Mouse (Mus musculus) intestine, embryonic 16.5 days (tissue): ENCODE data around the gene Nav2. TPM values are rescaled to one million over a fixed set of nuclear protein-coding genes. Genes with fewer than 3 reads are reported as not detected.

Experiments
- ATAC-seq: fragments of 200-750 bp; cut with Nextera tagmentation; 2 replicates; pipeline ENCODE4 v1.8.0; 2017; ENCODE audit warnings: moderate TSS enrichment, moderate library complexity
- H3K27ac ChIP-seq: fragments of 300-500 bp; sonication (generic); 2 replicates; pipeline ENCODE4 v1.5.1; 2014; ENCODE audit warnings: mild to moderate bottlenecking, low read length
- H3K27me3 ChIP-seq: fragments of 300-500 bp; sonication (generic); replicated peaks from 2 replicates; pipeline ENCODE4 v1.6.1; 2014; ENCODE audit warnings: low read length, control low read depth, mixed read lengths; ENCODE audit not compliant: control insufficient read depth, insufficient read depth
- H3K36me3 ChIP-seq: fragments of 300-500 bp; sonication (generic); 2 replicates; pipeline ENCODE4 v1.6.1; 2014; ENCODE audit warnings: low read length, control low read depth; ENCODE audit not compliant: control insufficient read depth, insufficient read depth
- H3K4me1 ChIP-seq: fragments of 300-500 bp; sonication (generic); 2 replicates; pipeline ENCODE4 v1.6.1; 2014; ENCODE audit warnings: low read length, control low read depth, mixed read lengths; ENCODE audit not compliant: control insufficient read depth, insufficient read depth
- H3K4me2 ChIP-seq: fragments of 300-500 bp; sonication (generic); 2 replicates; pipeline ENCODE4 v1.6.1; 2014; ENCODE audit warnings: low read depth, low read length, control low read depth
- H3K4me3 ChIP-seq: fragments of 300-500 bp; sonication (generic); 2 replicates; pipeline ENCODE4 v1.5.1; 2014; ENCODE audit warnings: mild to moderate bottlenecking, low read length
- H3K9ac ChIP-seq: fragments of 300-500 bp; sonication (generic); 2 replicates; pipeline ENCODE4 v1.6.1; 2014; ENCODE audit warnings: low read depth, low read length
- H3K9me3 ChIP-seq: fragments of 300-500 bp; sonication (generic); 2 replicates; pipeline ENCODE4 v1.6.1; 2016; ENCODE audit warnings: low read length, control low read depth; ENCODE audit not compliant: control insufficient read depth
- WGBS: fragments of 180-500 bp; shearing (Covaris S2); extraction: QIAGEN DNeasy Blood & Tissue Kit; methylation state at CpG from one replicate; pipeline ENCODE4 v1.1.7; 2014; 5-methylcytosine and 5-hydroxymethylcytosine counted together
- polyA plus RNA-seq: library from polyadenylated mRNA; unstranded; fragments of >200 nt; fragmentation: Nextera tagmentation; extraction: Ambion mirVana; gene quantifications from 2 replicates; pipeline ENCODE4 v1.2.1, GENCODE M21; 2015

Gene Nav2
- polyA plus RNA-seq, 1 experiment from 2014 or later: 15.3 TPM

DNA sequence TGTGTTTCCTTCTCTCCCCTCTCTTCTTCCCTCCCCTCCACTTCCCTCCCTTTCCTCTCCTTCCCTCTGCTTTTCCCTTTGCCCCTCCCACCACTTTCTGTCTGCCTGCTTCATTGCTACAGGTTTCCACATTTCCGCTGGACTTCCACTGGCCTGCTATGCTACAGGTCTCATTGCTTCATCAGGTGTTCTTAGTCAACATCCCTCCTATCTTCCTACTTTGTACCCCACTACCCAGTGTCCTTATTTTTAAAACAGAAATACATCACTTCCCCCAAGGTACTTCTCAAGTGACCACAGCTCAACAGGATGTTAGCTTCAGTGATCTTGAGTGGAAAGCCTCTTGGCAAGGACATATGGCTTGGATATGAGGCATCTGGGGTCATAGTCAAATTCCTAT is 158.3 kb downstream of the Nav2 start:
- no peak for ATAC-seq
- H3K9ac ChIP-seq: no peak overlapping the region
- no peaks in the 10 kb centered on the region for H3K36me3 ChIP-seq
- H3K9me3 ChIP-seq: no peaks in the 10 kb centered on the region
- H3K4me3 ChIP-seq: no peak overlapping the region
- H3K4me1 ChIP-seq: no peaks in the 10 kb centered on the region
- H3K4me2 ChIP-seq: no peak overlapping the region
- H3K27me3 ChIP-seq: no peaks in the 10 kb centered on the region
- H3K27ac ChIP-seq: no peak overlapping the region
- 89% methylated on average over 1 of the region's 1 CpGs for WGBS

DNA sequence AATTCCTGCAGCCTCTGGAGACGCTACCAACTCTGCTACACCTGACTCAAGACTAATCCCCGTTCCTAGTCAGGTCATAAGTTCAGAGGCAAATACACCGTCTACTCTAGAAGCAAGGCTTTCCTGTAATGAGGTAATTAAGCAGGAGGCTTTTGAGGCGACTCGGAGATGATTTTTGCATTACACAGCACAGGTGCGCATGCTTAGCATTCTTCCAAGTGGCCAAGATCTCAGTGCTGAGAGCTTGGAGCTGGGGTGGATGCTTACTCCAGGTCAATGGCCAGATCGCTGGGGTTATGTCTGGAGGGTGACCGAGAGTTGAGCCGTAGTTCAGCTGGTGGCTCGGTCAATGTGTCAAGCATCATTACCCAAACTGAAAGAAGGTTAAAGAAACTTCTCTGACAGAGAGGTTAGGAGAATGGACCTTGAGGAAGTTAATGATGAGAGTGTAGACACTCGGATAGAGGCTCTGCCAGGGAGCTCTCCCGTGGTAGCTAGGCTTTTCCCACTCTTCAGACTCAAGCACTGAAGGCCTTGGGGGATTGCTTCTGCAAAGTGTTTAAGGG is 161.0 kb downstream of the Nav2 start:
- Histone ChIP-seq H3K36me3 (no peaks in the 10 kb centered on the region), H3K4me1 (no peaks in the 10 kb centered on the region), H3K27ac (no peak overlapping the region), H3K4me2 (no peak overlapping the region), H3K4me3 (no peak overlapping the region), H3K27me3 (no peaks in the 10 kb centered on the region), H3K9ac (no peak overlapping the region), H3K9me3 (no peaks in the 10 kb centered on the region)
- no peak for ATAC-seq
- 69% methylated on average over 12 of the region's 12 CpGs for WGBS

DNA sequence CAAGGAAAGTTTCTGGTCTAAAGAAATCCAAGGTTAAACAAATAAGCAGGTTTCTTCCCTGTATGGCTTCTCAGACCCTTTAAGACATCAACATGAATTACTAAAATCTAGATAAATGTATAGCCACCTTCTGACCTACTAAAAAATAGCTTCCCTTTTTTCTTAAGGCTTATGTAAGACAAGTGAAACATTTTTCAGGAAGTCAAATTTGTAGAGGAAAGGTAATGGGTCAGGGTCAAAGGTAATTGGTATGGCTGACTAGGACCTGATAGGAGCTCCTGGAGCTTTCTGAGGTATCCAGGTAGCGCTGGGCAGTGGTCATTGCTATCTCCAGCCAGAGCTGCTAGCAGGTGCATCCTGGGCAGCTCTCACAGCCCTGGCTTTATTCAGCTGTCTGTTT is 162.1 kb downstream of the Nav2 start:
- Histone ChIP-seq H3K27me3 (no peaks in the 10 kb centered on the region), H3K4me1 (no peaks in the 10 kb centered on the region), H3K4me2 (no peak overlapping the region), H3K27ac (no peak overlapping the region), H3K9ac (no peak overlapping the region), H3K9me3 (no peaks in the 10 kb centered on the region), H3K4me3 (no peak overlapping the region), H3K36me3 (no peaks in the 10 kb centered on the region)
- ATAC-seq: no peak
- 63% methylated on average over 1 of the region's 1 CpGs for WGBS

DNA sequence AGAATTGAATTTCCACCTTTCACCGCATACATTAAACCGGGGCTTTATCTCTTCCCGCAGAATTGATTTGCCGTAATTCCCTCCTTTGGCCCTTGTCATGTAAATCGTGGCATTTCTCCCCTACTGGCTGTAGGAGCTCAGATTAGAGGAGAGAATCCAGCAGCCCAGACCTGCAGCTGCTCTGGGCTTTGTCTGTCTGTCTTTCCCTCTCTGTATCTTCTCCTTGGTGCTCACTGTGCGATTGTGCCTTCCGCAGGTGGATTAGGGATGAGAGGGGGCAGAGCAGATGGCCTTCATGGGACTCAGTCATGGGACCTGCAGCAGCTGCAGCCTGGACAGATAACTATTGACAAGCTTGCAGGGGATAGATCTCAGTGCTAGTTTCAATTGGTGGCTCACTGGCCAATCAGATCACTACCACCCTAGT is 162.6 kb downstream of the Nav2 start:
- Histone ChIP-seq H3K9me3 (no peaks in the 10 kb centered on the region), H3K4me2 (no peak overlapping the region), H3K27ac (no peak overlapping the region), H3K4me3 (no peak overlapping the region), H3K9ac (no peak overlapping the region), H3K4me1 (no peaks in the 10 kb centered on the region), H3K36me3 (no peaks in the 10 kb centered on the region), H3K27me3 (no peaks in the 10 kb centered on the region)
- no peak for ATAC-seq
- 32% methylated on average over 7 of the region's 7 CpGs for WGBS

DNA sequence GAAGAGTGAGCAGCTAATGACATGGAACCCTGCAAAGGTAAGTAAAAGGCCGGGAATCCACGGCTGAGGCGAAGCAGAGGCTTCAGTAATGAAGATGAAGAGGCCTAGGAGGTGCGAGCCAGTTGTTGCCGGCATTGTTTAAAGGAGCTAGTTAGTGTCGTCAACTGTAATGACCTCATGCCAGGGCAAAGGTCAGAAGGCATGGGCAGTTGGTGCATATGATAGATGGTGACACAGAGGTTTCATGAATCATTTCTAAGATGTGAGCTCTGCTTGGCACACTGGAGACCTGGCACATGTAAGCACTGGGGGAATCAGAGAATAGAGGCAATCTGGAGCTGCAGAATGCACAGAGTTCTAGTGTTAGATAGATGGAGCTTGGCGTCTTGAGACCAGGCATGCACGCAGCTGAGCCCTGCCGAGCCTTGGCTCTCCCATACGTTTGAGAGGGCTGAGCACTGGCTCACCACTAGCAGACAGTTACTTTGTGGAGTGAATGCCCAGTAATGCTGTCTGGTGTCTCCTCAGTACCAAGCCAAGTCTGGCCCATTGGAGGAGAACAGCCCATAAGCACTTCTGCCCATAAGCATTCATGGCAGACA is 166.9 kb downstream of the Nav2 start:
- H3K9me3 ChIP-seq: no peaks in the 10 kb centered on the region
- no peaks in the 10 kb centered on the region for H3K27me3 ChIP-seq
- no peaks in the 10 kb centered on the region for H3K4me1 ChIP-seq
- no peak overlapping the region for H3K4me3 ChIP-seq
- ATAC-seq: no peak
- WGBS: 53% methylated on average over 10 of the region's 10 CpGs
- H3K9ac ChIP-seq: no peak overlapping the region
- H3K27ac ChIP-seq: no peak overlapping the region
- H3K36me3 ChIP-seq: no peaks in the 10 kb centered on the region
- no peak overlapping the region for H3K4me2 ChIP-seq

DNA sequence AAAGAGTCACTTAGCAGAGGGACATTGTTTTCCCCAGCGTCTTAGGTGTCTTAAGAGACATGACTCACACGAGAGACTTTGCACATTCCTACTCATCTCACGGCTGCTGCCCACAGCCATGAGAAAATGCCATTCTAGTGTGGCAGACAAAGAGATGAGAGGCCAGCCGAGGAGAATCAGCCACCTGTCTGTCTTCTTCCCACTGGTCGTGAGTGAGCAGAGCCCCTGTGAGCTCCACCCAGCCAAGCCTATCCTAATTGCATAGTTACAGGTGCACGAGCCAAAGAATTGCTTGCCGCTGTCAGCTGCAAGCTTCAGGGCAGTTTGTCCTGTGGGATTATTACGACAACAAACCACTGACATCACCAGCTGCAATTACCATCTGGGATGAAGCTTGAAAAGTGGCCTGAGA is 167.8 kb downstream of the Nav2 start:
- no peaks in the 10 kb centered on the region for H3K27me3 ChIP-seq
- H3K27ac ChIP-seq: no peak overlapping the region
- 44% methylated on average over 8 of the region's 8 CpGs for WGBS

DNA sequence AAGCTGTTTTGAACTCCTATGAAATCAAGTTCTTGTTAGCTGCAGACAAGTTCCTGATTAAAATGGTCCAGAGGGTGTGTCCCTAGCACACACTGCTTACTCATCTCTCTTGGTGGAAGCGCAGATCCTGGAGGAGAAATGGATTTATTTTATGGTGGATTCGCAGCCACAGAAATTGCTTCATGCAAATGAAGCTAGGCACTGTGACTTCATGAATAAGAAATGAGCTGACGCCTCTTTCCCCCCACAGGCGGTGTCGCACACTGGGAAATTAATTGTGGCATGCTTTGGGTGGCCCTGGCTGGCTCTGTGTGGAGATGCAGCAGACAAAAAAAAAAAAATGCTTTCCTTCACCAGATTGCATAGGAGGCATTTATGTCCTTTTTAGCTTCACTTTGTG is 170.4 kb downstream of the Nav2 start:
- Histone ChIP-seq H3K9me3 (no peaks in the 10 kb centered on the region), H3K36me3 (no peaks in the 10 kb centered on the region), H3K4me3 (no peak overlapping the region), H3K27ac (no peak overlapping the region), H3K9ac (no peak overlapping the region), H3K4me2 (no peak overlapping the region), H3K4me1 (no peaks in the 10 kb centered on the region), H3K27me3 (no peaks in the 10 kb centered on the region)
- 70% methylated on average over 5 of the region's 5 CpGs for WGBS
- no peak for ATAC-seq

More for the DNA sequence above, 167.8 kb downstream of the Nav2 start:
- Histone ChIP-seq H3K4me2 (no peak overlapping the region), H3K9ac (no peak overlapping the region), H3K4me1 (no peaks in the 10 kb centered on the region), H3K4me3 (no peak overlapping the region), H3K36me3 (no peaks in the 10 kb centered on the region), H3K9me3 (no peaks in the 10 kb centered on the region)
- ATAC-seq: no peak

DNA sequence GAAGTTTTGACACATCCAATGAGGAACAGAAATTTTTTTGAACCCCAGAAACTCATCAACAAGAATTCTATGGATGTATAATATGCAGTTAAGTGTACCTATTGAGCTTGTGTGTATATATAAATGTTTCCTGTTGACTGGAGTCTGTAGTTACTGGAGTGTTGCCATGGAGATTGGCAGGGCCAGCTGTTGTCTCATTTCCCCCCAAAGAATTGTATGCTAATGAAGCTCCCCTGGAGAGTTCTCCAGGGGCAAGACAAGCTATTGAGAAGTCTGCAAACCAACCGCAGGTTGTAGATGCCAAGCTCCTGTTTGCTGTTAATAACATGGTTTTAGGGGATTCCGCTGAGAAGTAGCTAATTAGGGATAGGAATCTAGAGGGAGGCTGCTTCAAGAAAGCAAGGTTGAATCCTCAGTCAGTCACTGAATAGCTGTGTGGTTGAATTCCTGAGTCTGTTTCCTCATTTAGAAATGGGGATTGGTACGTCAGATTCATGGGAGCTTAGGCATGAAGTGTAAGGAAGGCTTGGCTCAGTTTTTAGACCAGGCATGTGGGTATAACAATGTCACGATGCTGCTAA is 174.2 kb downstream of the Nav2 start:
- no peak overlapping the region for H3K9ac ChIP-seq
- no peak overlapping the region for H3K4me2 ChIP-seq
- ATAC-seq: no peak
- no peak overlapping the region for H3K27ac ChIP-seq
- H3K36me3 ChIP-seq: no peaks in the 10 kb centered on the region
- no peaks in the 10 kb centered on the region for H3K27me3 ChIP-seq
- H3K4me1 ChIP-seq: no peaks in the 10 kb centered on the region
- 63% methylated on average over 4 of the region's 4 CpGs for WGBS
- H3K9me3 ChIP-seq: no peaks in the 10 kb centered on the region
- no peak overlapping the region for H3K4me3 ChIP-seq

DNA sequence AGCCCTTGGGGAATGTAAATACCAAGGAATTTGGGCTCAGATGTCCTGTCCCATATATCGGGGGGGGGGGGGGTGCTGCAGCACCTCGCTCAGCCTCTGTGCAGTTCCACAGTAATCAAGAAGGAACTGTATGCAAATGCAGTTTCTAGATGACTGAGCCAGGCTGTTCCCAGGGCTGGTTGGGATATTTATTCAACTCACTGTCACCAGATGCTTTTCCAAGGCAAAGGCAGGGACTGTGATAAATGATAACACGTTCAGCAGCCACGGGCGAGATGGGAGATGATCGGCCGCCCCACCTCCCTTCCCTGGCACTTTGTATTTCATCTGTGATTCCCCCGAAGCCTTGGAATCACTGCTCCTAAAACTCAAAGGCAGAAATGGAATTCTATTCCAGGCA is 176.3 kb downstream of the Nav2 start:
- Histone ChIP-seq H3K9me3 (no peaks in the 10 kb centered on the region), H3K27ac (no peak overlapping the region), H3K36me3 (no peaks in the 10 kb centered on the region), H3K4me2 (no peak overlapping the region), H3K9ac (no peak overlapping the region), H3K27me3 (no peaks in the 10 kb centered on the region), H3K4me3 (no peak overlapping the region), H3K4me1 (no peaks in the 10 kb centered on the region)
- WGBS: 40% methylated on average over 8 of the region's 8 CpGs
- ATAC-seq: no peak

DNA sequence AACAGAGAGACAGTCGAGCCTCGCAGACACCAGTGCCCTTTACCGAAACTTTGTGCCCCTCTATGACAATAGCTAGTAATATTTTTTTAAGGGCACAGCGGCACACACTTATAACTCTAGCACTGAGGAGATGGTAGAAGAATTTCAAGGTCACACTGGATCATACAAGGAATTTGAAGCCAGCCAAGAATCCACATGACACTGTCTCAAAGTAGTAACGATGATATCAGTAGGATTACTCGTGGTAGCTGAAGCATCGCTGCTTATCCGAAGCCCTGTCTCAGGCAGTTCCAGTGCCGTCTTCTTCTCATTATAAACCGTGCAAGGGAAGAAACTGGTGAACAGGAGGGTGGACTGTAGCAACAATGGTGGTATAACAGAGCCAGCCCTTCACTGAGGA is 177.2 kb downstream of the Nav2 start:
- H3K9ac ChIP-seq: no peak overlapping the region
- H3K27me3 ChIP-seq: no peaks in the 10 kb centered on the region
- no peak overlapping the region for H3K4me3 ChIP-seq
- H3K9me3 ChIP-seq: no peaks in the 10 kb centered on the region
- WGBS: 83% methylated on average over 10 of the region's 10 CpGs
- no peaks in the 10 kb centered on the region for H3K36me3 ChIP-seq
- no peak overlapping the region for H3K27ac ChIP-seq
- no peaks in the 10 kb centered on the region for H3K4me1 ChIP-seq
- ATAC-seq: no peak
- H3K4me2 ChIP-seq: no peak overlapping the region
